Mouse (Mus musculus) cerebellum, postnatal 36 days (tissue): ENCODE measurements around the gene F9.
"Not testable (repeated sequence)": the region's sequence is repeated elsewhere in the genome, so short reads cannot be mapped to it uniquely, and the experiment has no call there.

ENCODE experiments used
- DNase-seq, 2 experiments: peaks; one replicate each; pipeline ENCODE4 v3.0.0; 2021 to 2022; ENCODE audit warnings: mixed read lengths in 2 of 2

The F9 gene

GRCm38 (mm10) chrX:59999221-60000083, at the start of gene F9:
TSS of gene F9 (plus strand) at chrX:59999464.
- no peak for DNase-seq

GRCm38 (mm10) chrX:59969767-59970166, 29.5 kb upstream of the F9 start:
- DNase-seq, result not testable (repeated sequence)

- DNase-seq, result no peak
These were observed 800 bp downstream of the F9 start for GRCm38 (mm10) chrX:60000084-60000443.

- no peak for DNase-seq
These were observed 2.2 kb downstream of the F9 start for GRCm38 (mm10) chrX:60001461-60001860.

GRCm38 (mm10) chrX:60013084-60013676, 13.9 kb downstream of the F9 start:
- peak; percentile 30 to 41 for DNase-seq

- DNase-seq, result no peak
These were observed 15.3 kb downstream of the F9 start for GRCm38 (mm10) chrX:60014588-60014987.

GRCm38 (mm10) chrX:60021007-60021406, 21.7 kb downstream of the F9 start:
- no peak for DNase-seq

- no peak for DNase-seq
These were observed 22.3 kb downstream of the F9 start for GRCm38 (mm10) chrX:60021595-60021994.

GRCm38 (mm10) chrX:60026654-60027053, 27.4 kb downstream of the F9 start:
- peak; percentile 29 to 31 for DNase-seq

GRCm38 (mm10) chrX:60054745-60055144, 55.5 kb downstream of the F9 start:
- DNase-seq, result no peak

- no peak for DNase-seq
These were observed 55.9 kb downstream of the F9 start for GRCm38 (mm10) chrX:60055185-60055584.

GRCm38 (mm10) chrX:60075359-60075758, 76.1 kb downstream of the F9 start:
- no peak for DNase-seq
